Mouse (Mus musculus) frontal cortex, postnatal 25 days (tissue): ENCODE measurements around the gene Ccl24.
"Not testable (repeated sequence)": the region's sequence is repeated elsewhere in the genome, so short reads cannot be mapped to it uniquely, and the experiment has no call there.

ENCODE experiments used
- DNase-seq, 2 experiments: peaks; one replicate each; pipeline ENCODE4 v3.0.0; 2022; ENCODE audit warnings: low spot score in 2 of 2

The Ccl24 gene

DNA sequence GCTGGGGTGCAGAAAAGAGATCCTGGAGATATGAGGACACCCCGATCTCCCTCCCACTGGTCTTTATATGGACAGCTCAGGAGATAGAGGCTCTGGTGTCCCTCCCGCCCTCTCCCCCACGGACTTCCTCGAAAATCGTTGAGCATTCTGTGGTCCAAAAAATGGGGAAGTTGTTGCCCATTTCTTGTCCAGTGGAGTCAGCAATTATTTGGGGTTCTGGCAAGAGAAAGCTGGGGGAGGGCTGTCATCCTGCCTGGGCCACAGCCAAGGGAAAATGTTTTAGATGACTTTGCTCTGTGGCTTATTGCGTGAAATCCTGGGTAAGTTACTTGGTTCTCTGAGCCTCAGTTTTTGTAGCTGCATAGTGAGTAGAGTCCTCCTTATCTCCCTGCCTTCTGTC lies at the start of gene Ccl24:
TSS of gene Ccl24 (minus strand) at position 44 of the 400 bp plus-strand sequence.
- DNase-seq, result no peak

DNA sequence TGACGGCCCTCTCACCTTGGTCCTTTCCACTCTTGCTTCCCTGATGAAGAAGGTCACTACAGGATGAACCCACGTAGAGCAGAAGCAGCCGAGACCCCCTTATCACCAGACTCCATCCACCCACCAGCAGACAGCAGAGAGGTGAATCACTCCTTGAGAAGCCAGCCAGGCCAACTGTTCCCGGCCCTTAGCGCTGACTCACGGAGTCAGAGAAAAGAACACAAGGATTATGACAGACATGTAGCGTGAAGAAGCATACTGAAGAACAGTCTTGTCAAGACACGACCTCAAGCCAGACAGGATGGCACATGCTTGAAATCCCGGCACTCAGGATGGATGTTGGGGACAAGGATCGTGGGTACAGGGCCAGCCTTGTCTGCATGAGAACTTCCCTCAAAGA lies 48.9 kb upstream of the Ccl24 start:
- no peak for DNase-seq

DNA sequence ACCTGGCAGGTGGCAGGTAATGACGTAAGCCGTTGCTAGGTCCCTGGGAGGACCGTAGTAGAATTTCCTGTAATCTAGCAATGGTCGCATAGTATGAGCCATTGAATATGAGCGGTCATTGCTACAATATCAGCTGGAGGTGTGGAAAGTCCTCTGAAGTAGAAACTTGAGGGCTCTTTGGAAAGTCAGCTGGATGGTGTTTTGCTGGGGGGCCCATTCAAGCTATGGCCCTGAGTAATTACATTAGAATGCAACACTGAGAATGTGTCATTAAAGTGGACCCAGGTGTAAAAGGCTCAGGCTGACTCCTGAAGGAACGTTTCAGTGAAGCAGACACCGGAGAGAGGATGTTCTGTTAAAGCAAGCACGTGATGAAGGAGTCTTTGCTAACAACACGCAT lies 47.7 kb upstream of the Ccl24 start:
- no peak for DNase-seq

DNA sequence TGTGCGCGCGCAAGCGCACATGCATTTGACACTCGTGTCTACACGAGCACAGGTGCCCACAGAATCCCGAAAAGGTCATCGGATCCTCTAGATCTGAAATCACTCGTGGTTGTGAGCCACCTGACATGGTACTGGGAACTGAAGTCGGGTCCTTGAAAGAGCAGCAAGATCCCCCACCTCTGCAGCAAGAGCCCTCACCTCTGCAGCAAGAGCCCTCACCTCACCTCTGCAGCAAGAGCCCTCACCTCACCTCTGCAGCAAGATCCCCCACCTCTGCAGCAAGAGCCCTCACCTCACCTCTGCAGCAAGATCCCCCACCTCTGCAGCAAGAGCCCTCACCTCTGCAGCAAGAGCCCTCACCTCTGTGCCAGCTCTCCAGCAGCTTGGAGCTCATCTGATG lies 46.9 kb upstream of the Ccl24 start:
- DNase-seq, result not testable (repeated sequence)

DNA sequence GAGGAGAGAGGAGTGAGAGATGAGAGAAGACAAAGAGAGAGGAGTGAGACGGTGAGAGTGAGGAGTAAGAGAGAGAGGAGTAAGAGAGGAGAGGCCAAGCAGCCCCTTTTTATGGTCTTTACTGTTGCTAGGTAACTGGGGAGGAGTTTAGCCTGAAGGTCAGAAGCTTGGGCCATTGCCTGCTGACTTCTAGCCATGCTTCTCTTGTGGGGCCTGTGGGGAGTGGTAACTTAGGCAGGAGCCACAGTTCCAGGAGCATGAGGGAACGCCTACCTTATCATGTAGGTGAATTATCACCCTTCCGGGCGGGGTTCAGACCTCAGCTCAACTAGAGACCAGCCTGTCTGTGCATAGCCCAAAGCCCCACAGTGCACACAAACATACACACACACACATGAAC lies 36.9 kb upstream of the Ccl24 start:
- DNase-seq, result no peak

DNA sequence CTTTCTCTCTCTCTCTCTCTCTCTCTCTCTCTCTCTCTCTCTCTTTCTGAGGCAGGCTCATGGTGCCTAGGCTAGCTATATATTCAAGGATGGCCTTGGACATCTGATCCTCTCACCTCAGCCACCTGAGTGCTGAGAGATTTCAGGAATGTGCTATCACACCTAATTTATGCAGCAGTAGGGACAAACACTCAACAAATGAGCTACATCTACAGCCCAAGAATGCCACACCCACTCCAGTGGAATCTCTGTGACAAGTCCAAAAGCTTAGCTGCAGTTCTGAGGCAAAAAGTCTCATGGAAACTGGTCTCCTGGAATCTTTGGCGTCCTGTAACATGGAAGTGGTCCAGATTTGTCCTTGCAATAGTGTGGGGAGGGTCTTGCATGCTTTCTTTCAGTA lies 34.7 kb upstream of the Ccl24 start:
- no peak for DNase-seq

DNA sequence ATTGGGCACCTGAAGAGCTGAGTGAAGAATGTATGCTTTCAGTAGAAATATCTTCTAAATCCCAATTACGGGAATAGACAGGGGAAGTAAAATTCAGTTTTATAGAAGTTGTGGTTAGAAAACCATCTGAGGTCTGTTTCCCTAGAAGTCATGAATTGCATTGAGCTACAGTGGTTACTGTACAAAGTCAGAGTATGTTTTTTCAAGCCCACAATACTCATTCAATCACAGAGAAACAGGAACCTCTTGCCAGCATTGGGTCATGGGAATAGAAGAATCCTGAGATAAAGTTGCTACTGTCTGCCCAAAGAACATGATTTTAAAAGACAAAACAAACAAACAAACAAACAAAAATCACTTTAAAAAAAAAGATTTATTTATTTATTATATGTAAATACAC lies 33.9 kb upstream of the Ccl24 start:
- DNase-seq, result not testable (repeated sequence)

DNA sequence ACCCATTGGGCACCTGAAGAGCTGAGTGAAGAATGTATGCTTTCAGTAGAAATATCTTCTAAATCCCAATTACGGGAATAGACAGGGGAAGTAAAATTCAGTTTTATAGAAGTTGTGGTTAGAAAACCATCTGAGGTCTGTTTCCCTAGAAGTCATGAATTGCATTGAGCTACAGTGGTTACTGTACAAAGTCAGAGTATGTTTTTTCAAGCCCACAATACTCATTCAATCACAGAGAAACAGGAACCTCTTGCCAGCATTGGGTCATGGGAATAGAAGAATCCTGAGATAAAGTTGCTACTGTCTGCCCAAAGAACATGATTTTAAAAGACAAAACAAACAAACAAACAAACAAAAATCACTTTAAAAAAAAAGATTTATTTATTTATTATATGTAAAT lies 31.8 kb upstream of the Ccl24 start:
- not testable (repeated sequence) for DNase-seq

DNA sequence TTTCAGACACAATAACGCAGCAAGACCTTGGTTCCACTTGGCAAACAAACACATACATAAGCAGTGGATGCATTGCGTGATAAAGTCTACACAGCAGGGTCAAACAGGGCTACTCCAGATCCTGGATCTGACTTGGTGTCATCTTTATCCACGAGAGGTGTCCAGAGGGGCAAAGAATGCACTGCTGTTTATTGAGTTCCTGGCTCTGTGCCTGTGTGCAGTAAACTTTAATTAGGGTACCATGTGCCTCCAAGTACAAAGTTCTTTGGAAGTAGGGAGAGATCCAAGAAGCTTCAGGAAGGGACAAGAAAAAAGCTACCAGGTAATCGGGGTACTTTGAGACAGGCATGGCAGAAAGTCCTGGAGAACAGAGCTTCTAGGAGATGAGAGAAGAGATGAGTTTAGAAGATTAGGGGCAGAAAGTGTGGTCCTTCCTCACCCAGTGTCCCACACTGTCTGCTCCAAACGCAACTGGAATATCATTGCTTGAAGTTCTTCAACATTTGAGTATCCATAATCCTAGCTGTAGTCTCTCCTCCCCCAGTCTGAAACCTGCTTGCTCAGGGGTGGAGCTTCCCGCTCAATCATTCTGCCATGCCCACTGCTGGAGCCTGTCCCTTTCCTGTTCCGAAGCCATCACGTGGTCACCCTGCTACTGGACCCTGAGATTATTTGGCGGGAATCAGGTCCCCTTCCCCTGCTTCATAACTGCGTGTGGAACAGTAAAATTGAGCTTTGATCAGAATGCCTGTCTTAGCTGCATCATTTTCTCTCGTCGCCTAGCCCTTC lies 17.3 kb upstream of the Ccl24 start:
- no peak for DNase-seq

DNA sequence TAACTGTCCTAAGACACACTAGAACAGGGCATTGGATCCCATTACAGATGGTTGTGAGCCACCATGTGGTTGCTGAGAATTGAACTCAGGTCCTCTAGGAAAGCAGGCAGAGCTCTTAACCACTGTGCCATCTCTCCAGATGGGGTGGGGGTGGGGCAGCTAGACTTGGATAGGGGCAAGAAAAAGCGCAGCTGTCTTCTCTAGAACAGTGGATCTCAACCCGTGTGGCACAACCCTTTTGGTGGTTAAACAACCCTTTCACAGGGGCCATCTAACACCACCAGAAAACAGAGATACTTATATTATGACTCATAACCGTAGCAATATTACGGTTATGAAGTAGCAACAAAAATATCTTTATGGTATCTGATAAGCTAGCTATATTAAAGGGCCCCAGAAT lies 14.9 kb upstream of the Ccl24 start:
- no peak for DNase-seq

DNA sequence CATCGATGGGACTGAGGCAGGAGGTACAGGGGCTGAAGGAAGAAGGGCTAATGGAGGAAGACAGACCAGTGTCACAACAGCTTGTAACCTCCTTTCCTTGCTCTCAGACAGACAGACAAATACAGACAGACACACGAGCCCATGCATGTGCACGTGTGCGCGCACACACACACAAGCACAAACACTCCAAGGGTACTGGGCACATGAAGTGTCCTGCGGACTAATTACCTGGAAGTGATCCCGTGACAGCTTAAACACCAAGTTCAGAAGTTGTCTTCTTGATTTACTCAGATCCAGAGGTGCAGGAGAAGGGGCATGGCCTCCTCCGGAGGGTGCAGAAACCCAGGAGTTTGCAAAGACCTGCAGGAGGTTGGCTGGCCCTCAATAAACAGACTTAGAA lies 12.8 kb upstream of the Ccl24 start:
- no peak for DNase-seq

DNA sequence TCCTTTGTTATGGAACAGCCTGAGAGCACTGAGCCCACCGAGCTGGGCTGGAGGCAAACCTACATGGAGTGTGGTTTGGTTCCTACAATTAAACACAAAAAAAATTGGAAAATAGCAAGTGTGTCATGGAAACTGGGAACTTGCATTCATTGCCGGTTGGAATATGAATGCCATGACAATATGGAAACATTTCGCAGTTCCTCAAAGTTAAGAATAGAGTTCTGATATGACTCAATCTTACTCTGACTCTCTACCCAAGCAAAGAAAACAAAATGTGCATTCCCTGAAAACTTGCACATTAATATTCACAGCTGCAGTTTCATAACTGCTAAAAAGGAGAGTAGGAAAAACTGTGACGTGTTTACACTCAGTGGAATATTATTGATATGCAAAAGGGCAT lies 9.5 kb upstream of the Ccl24 start:
- no peak for DNase-seq

DNA sequence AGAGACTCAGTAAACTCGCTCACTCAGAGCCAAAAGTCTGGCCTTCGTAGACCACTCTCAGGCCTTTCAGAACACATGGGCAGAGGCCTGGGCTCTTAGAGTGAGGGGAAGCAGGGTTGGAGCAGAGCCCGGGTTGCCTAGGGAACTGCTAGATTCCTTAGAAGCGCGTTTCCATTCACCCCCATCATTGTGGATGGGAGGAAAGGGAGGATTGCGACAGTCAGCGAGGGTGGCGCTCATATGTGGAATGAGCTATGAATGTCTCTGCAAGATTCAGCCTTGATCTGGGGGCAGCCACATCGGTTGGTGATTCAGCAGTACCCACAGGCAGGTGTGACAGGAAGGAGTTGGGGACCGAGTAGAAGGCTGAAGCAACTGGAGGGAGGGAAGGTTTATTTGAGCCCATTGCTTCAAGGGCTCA lies 6.5 kb upstream of the Ccl24 start:
- DNase-seq, result peak; percentile 20 to 25

DNA sequence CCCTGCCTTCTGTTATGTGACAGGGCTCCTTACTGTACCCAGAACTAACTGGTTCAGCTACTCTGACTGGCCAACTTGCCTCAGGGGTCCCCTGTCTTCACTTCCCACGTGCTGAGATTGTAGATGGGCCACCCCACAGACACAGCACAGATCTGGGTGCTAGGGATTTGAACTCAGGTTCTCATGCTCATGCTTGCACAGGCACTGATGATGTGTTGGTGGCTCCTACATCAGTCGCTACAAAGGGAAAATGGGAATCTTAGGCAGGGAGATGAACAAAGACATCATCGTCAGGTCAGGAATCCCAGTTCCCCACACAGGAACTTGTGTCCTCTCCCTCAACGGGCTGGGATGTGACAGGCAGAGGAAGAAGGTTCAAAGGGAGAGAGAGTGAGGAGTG lies 3.2 kb upstream of the Ccl24 start:
- no peak for DNase-seq

DNA sequence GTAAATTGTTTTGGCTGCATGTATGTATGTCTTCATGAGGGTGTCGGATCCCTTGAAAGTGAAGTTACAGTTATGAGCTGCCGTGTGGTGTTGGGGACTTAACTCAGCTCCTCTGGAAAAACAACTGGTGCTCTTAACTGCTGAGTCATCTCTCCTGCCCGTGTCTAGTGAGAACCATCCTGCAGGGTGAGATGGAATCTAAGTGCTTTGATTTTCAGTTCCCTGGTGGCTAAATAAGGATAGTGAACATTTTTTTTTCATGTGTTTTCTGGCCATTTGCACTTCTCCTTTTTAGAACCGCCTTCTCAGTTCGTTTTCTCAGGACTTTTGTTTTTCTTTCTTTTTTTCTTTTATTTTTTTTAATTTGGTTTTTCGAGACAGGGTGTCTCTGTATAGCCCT lies 4.2 kb downstream of the Ccl24 start:
- DNase-seq, result no peak

DNA sequence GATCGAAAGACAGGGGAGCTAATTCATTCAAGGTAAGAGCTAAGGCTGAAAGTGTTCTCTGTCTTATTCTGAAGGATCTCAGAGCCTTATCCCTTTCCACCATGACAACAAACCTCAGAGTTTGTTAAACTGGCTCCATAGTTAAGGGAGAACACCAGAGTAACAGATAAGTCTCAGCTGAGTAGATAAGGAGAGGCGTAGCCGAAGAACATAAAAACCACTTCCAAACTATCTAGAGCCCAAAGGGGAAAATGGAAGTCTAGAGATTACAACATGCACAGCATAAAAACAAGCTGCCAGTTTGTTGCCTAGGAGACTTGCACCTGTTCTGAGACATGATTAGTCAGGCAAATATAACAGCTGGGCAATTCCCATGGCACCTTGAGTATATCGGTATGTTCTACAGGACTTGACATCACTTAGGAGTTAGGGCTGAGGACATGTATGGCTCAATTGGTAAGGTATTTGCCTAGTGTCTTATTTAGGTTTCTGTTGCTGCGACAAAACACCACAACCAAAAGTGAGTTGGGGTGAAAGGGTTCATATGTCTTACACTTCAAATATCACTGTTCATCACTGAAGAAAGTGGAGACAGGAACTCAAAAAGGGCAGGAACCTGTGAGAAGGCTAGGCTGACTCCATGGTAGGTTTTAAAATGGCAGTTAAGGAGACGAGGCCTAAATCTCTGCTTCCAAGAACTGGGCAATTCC lies 5.1 kb downstream of the Ccl24 start:
- DNase-seq, result no peak

DNA sequence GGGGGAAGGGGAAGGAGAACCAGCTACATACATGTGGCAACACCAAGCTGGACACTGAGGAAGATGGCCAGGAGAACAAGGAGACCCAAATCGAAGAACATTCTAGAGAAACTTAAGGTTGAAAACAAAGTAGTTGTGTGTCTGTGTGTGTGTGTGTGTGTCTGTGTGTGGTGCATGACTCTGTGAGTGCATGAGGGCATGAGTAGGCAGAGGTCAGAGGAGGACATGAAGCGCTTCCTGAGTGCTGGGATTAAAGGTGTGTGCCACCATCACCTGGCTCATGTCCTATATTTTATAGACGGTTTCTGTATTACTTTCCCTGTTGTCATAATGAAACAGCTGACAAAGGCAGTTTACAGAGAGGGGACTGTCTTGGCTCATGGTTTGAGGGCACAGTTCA lies 9.4 kb downstream of the Ccl24 start, which contains the start of gene Ccl26:
TSS of gene Ccl26 (minus strand) at position 101 of the 400 bp plus-strand sequence.
- DNase-seq, result no peak

DNA sequence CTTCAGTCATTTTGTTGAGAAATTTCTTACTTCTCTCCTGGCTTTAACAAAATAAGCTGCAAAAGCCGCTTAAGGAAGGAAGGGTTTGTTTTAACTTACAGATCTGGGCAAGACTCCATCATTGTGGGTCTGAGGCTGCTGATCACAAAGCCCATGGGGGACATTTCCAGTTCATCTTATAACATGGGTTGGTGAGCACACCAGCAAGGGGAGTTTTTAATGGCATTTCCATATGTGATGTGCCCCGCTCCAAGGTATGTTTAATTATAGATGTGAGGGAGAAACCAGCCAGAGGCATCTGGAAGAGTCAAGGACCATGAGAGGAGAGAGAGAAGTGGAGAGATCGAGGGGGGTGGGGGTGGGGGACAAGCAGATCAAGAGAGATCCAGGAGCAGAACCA lies 15.2 kb downstream of the Ccl24 start:
- DNase-seq, result no peak

DNA sequence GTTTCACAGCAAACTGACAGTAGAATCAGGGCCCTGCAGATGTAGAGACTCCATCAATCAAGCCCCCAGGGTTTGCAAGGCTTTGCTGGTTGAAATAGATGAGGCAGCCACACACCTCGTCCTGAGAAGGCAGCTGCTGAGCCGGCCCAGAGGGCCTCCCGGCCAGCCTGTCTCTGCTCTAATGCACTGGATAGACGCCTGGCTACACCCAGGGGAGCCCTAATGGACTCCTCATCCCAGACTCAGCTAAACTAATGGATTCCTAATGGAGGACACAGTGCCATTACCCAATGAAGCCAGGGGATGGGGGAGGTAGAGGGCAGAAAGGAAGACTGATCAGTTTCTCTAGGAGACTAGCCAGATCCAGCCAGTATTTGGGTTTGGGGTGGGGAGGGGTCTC lies 15.8 kb downstream of the Ccl24 start:
- DNase-seq, result no peak

DNA sequence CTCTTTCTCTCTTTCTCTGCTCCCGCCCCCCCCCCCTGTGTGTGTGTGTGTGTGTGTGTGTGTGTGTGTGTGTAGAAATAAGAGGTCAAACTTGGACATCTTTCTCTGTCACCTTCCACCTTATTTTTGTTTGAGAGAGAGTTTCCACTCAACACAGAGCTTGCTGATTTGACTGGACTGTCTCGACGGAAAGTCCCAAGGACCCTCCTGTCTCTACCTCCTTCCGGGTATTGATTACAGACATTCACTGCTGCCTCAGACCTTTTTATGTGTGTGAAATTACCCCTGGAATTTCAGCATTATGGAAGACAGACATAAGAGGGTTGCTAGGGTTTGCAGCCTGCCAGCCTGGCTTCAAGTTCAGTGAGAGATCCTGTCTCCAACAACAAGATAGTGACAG lies 16.6 kb downstream of the Ccl24 start:
- DNase-seq, result no peak

DNA sequence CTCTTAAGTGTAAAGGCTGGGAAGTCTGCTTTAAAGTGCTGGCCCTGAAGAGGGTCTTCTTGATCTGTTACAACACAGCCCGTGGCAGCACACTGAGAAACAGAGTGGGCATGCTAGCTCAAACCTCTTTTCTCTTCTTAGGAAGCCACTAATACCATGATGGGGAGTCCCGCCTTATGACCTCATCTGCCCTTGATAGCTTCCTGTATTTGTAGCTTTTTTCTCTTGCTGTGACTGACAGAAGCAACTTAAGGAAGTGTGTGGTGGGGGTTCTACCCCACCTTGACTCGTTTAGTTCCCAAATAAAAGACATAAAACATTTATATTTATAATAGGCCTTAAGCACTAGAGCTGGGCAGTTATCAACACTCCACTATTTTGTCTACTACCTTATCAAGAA lies 21.3 kb downstream of the Ccl24 start:
- no peak for DNase-seq

DNA sequence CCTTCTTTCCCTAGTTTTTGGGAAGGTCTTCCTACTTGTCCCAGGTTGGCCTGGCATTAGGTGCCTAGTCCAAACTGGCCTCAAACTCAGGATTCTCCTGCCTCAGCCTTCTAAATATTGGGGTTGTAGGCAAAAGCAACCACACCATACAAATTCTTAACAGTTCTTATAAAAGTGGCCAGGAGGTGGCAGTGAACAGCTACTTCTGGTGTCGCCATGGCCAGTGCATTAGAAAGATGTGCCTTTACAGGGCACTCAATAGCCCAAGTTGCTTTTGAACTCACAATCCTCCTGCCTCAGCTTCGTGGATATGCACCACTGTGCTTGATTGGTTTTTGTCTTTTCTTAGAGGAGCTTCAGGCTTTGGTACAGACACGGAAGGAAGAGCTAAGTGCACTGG lies 21.9 kb downstream of the Ccl24 start:
- no peak for DNase-seq

DNA sequence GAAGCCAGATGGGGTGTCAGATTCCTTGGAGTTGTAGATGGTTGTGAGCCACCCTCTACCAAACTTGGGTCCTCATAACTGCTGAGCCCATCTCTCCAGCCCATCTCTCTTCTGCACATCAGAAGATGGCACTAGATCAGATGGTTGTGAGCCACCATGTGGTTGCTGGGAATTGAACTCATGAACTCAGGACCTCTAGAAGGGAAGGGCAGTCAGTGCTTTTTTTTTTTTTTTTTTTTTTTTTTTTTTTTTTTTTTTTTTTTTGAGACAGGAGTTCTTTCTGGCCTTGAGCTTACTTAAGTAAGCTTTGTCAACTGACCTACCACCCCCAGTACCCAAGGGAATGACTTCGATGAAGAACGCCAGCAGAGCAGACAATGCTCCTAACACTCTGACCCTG lies 24.9 kb downstream of the Ccl24 start:
- no peak for DNase-seq
